Mouse (Mus musculus): ENCODE measurements around the gene Tomm5. TPM values are rescaled to one million over a fixed set of nuclear protein-coding genes. Genes with fewer than 3 reads are reported as not detected.

Tomm5 gene
- polyA plus RNA-seq, 1 experiment, result 552 TPM

DNA sequence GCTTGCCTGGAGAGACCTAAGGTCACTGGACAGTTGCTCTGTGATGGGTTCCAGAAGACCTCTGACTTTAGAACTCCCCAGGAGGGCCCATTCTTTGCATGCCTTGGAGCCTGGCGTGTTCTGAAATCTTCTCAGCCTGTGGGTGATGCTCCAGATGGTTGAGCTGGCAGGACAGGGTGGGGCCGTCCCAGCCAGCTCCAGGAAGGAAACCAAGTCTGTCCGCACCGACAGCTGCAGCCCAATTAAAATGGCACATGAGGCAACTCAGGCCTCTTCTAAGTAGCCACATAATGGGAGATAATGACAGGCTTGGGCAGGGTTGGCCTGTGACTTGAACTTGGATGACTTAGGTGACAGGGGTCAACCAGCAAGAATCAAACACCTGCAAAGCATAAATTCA, 29.7 kb upstream of the Tomm5 start:
- H3K27me3 ChIP-seq (ENCODE audit: control insufficient read depth, insufficient read depth, insufficient read length), result no peaks in the 10 kb centered on the region
- TF ChIP-seq CTCF (IDR thresholded peaks at IDR 0.05; ENCODE audit: control insufficient read depth, insufficient read depth, insufficient read length), result no peak
- no peak for TF ChIP-seq FOSL1 (IDR thresholded peaks at IDR 0.05; ENCODE audit: insufficient read depth, low read length, poor library complexity, severe bottlenecking)
- TF ChIP-seq USF1 (IDR thresholded peaks at IDR 0.05; ENCODE audit: low read depth), result no peak
- no peak for TF ChIP-seq MAX (IDR thresholded peaks at IDR 0.05)
- peak; percentile 68 for TF ChIP-seq CEBPB (IDR thresholded peaks at IDR 0.05; ENCODE audit: low read depth)
- TF ChIP-seq MYOD1 (IDR thresholded peaks at IDR 0.05; ENCODE audit: control insufficient read depth, insufficient read length, low read depth), result peak; percentile 99
- TF ChIP-seq MYOG (IDR thresholded peaks at IDR 0.05; ENCODE audit: control insufficient read depth, extremely low read depth, insufficient read length), result no peak

DNA sequence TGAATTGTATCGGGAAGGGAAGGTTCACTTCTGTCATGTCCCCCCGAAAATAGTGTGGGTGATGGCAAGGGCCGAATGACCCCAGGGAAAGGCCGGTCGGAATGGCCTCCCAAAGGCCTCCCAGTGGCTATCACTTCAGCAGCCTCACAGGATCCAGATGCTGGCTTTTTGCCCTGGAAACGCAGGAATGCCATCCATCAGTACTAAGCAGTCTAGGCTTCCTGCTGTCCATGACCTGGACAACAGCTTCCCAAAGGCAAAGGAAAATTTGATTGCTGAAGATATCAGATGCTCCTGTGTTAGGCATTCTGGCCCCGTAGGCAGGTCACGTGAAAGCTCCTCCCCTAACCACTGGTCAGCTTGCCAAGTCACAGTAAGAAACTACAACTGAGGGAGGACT, 26.6 kb upstream of the Tomm5 start:
- H3K79me2 ChIP-seq (ENCODE audit: control insufficient read depth, insufficient read depth), result no peaks in the 10 kb centered on the region
- TF ChIP-seq FOSL1 (IDR thresholded peaks at IDR 0.05; ENCODE audit: insufficient read depth, low read length, poor library complexity, severe bottlenecking) (no peak), CTCF (IDR thresholded peaks at IDR 0.05; ENCODE audit: control insufficient read depth, insufficient read depth, insufficient read length) (no peak), MYOG (IDR thresholded peaks at IDR 0.05; ENCODE audit: control insufficient read depth, extremely low read depth, insufficient read length) (no peak), USF1 (IDR thresholded peaks at IDR 0.05; ENCODE audit: low read depth) (no peak), MYOD1 (IDR thresholded peaks at IDR 0.05; ENCODE audit: control insufficient read depth, insufficient read length, low read depth) (no peak), MAX (IDR thresholded peaks at IDR 0.05) (no peak), CEBPB (IDR thresholded peaks at IDR 0.05; ENCODE audit: low read depth) (no peak)
- H3K27me3 ChIP-seq (ENCODE audit: control insufficient read depth, insufficient read depth, insufficient read length), result no peaks in the 10 kb centered on the region

More for the DNA sequence above, 29.7 kb upstream of the Tomm5 start:
- Histone ChIP-seq H3ac (ENCODE audit: control insufficient read depth, insufficient read length, low read depth) (no peak overlapping the region), H3K79me3 (ENCODE audit: low read depth) (no peaks in the 10 kb centered on the region), H3K79me2 (ENCODE audit: control insufficient read depth, insufficient read depth) (no peaks in the 10 kb centered on the region), H3K4me3 (ENCODE audit: insufficient read depth, poor library complexity, severe bottlenecking) (no peak overlapping the region), H3K36me3 (ENCODE audit: control insufficient read depth, insufficient read depth) (no peaks in the 10 kb centered on the region)

DNA sequence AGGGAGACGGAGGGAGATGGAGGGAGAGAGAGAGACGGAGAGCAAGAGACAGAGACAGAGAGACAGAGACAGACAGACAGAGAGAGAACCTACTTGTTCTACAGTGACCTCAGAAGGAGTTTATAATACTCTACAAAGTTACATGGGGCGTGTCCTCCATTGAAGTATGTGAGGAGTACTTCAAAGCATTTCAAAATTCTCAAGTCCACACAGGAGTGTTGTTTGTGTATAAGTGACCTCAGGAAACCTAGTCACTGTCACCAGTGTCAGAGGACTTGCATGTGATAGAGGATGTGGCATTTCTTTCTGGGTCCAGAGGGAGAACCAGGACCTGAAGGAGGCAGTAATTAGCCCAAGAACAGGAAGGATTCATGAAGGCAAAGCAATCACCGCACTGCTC, 23.1 kb upstream of the Tomm5 start:
- Histone ChIP-seq H3K79me2 (ENCODE audit: control insufficient read depth, insufficient read depth) (no peaks in the 10 kb centered on the region), H3K36me3 (ENCODE audit: control insufficient read depth, insufficient read depth) (no peaks in the 10 kb centered on the region), H3K79me3 (ENCODE audit: low read depth) (no peaks in the 10 kb centered on the region), H3K27me3 (ENCODE audit: control insufficient read depth, insufficient read depth, insufficient read length) (no peaks in the 10 kb centered on the region), H3K4me3 (ENCODE audit: insufficient read depth, poor library complexity, severe bottlenecking) (no peak overlapping the region), H3ac (ENCODE audit: control insufficient read depth, insufficient read length, low read depth) (no peak overlapping the region)
- no peak for TF ChIP-seq MAX (IDR thresholded peaks at IDR 0.05)
- no peak for TF ChIP-seq MYOD1 (IDR thresholded peaks at IDR 0.05; ENCODE audit: control insufficient read depth, insufficient read length, low read depth)
- TF ChIP-seq CEBPB (IDR thresholded peaks at IDR 0.05; ENCODE audit: low read depth), result no peak
- TF ChIP-seq USF1 (IDR thresholded peaks at IDR 0.05; ENCODE audit: low read depth), result no peak
- no peak for TF ChIP-seq FOSL1 (IDR thresholded peaks at IDR 0.05; ENCODE audit: insufficient read depth, low read length, poor library complexity, severe bottlenecking)
- no peak for TF ChIP-seq CTCF (IDR thresholded peaks at IDR 0.05; ENCODE audit: control insufficient read depth, insufficient read depth, insufficient read length)
- TF ChIP-seq MYOG (IDR thresholded peaks at IDR 0.05; ENCODE audit: control insufficient read depth, extremely low read depth, insufficient read length), result no peak

More for the DNA sequence above, 26.6 kb upstream of the Tomm5 start:
- Histone ChIP-seq H3K36me3 (ENCODE audit: control insufficient read depth, insufficient read depth) (no peaks in the 10 kb centered on the region), H3ac (ENCODE audit: control insufficient read depth, insufficient read length, low read depth) (no peak overlapping the region), H3K4me3 (ENCODE audit: insufficient read depth, poor library complexity, severe bottlenecking) (no peak overlapping the region), H3K79me3 (ENCODE audit: low read depth) (no peaks in the 10 kb centered on the region)

DNA sequence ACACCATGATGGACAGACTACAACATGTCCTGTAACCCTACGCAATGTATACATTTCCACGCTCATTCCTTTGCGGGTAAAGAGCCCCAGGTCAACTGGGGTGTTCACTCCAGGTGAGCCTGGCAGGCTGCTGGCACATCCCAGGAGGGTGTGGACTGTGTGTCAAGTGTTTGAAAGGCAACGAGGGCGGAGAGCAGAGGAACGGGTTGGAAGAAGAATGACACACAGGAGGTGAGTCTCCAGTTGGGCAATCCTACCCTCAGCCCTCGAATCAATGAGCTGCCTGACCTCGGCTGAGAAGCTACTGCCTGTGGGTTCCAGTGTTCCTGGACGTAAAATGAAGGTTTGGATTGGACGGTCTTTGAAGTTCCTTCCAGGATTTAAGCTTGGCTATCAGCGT, 13.4 kb upstream of the Tomm5 start:
- no peak overlapping the region for H3ac ChIP-seq (ENCODE audit: control insufficient read depth, insufficient read length, low read depth)
- H3K27me3 ChIP-seq (ENCODE audit: control insufficient read depth, insufficient read depth, insufficient read length), result no peaks in the 10 kb centered on the region
- no peaks in the 10 kb centered on the region for H3K36me3 ChIP-seq (ENCODE audit: control insufficient read depth, insufficient read depth)
- TF ChIP-seq USF1 (IDR thresholded peaks at IDR 0.05; ENCODE audit: low read depth) (no peak), CEBPB (IDR thresholded peaks at IDR 0.05; ENCODE audit: low read depth) (no peak)
- no peaks in the 10 kb centered on the region for H3K79me3 ChIP-seq (ENCODE audit: low read depth)
- no peaks in the 10 kb centered on the region for H3K79me2 ChIP-seq (ENCODE audit: control insufficient read depth, insufficient read depth)
- no peak overlapping the region for H3K4me3 ChIP-seq (ENCODE audit: insufficient read depth, poor library complexity, severe bottlenecking)

DNA sequence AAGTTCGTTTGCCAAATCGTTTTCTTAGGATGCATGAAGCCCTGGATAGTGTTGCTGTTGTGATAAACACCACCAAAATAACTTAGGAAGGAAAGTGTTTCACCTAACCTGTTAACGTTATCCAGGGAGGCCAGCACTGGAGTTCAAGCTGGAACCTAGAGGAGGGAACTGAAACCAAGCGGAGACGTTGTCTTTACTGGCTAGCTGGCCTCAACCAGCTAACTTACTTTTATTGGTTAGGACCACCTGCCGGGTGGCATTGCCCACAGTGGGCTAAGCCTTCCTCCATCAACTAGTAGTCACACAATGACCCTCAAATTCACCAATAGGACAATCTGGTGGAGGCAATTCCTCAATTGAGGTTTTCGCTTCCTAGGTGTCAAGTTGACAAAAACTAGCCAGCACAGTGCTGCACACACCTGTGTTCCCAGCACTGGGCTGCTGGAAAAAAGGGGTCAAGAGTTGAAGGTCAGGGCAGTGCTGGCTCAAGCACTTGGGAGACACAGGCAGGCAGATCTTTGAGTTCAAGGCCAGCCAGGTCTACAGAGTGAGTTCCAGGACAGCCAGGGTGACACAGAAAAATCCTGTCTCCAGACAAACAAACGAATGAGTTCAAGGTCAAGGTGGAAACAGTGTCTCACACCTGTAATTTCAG, 669 bp upstream of the Tomm5 start:
- TF ChIP-seq USF1 (IDR thresholded peaks at IDR 0.05; ENCODE audit: low read depth) (no peak), MYOG (IDR thresholded peaks at IDR 0.05; ENCODE audit: control insufficient read depth, extremely low read depth, insufficient read length) (no peak), FOSL1 (IDR thresholded peaks at IDR 0.05; ENCODE audit: insufficient read depth, low read length, poor library complexity, severe bottlenecking) (no peak), CEBPB (IDR thresholded peaks at IDR 0.05; ENCODE audit: low read depth) (no peak), MAX (IDR thresholded peaks at IDR 0.05) (no peak), MYOD1 (IDR thresholded peaks at IDR 0.05; ENCODE audit: control insufficient read depth, insufficient read length, low read depth) (no peak), CTCF (IDR thresholded peaks at IDR 0.05; ENCODE audit: control insufficient read depth, insufficient read depth, insufficient read length) (no peak)
- Histone ChIP-seq H3K4me3 (ENCODE audit: insufficient read depth, poor library complexity, severe bottlenecking) (no peak overlapping the region), H3ac (ENCODE audit: control insufficient read depth, insufficient read length, low read depth) (no peak overlapping the region)

DNA sequence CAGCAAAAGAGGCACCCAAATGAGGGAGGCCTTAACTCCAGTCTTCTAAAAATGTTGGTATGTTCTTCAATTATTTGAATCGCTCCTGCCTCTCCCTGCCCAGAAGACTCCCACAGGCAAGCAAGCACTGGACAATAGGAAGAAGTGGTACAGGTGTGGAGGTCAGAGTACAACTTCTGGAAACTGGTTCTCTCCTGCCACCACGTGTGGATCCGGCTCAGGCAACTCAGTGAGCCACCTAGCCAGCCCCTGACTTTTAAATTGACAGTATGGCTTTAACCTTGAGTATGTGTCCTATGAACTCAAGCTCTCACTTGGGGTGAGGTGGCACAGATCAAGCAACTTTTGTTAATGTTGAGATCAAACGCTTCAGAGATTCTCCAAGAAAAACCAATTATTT, 848 bp downstream of the Tomm5 start:
- TF ChIP-seq MYOD1 (IDR thresholded peaks at IDR 0.05; ENCODE audit: control insufficient read depth, insufficient read length, low read depth) (no peak), CEBPB (IDR thresholded peaks at IDR 0.05; ENCODE audit: low read depth) (no peak), MYOG (IDR thresholded peaks at IDR 0.05; ENCODE audit: control insufficient read depth, extremely low read depth, insufficient read length) (no peak), FOSL1 (IDR thresholded peaks at IDR 0.05; ENCODE audit: insufficient read depth, low read length, poor library complexity, severe bottlenecking) (no peak), MAX (IDR thresholded peaks at IDR 0.05) (no peak), USF1 (IDR thresholded peaks at IDR 0.05; ENCODE audit: low read depth) (no peak), CTCF (IDR thresholded peaks at IDR 0.05; ENCODE audit: control insufficient read depth, insufficient read depth, insufficient read length) (no peak)
- Histone ChIP-seq H3ac (ENCODE audit: control insufficient read depth, insufficient read length, low read depth) (peak overlapping the region; percentile 100), H3K4me3 (ENCODE audit: insufficient read depth, poor library complexity, severe bottlenecking) (peak overlapping the region; percentile 95), H3K36me3 (ENCODE audit: control insufficient read depth, insufficient read depth) (peaks cover 47% of the 10 kb centered on the region), H3K79me3 (ENCODE audit: low read depth) (peaks cover 36% of the 10 kb centered on the region), H3K27me3 (ENCODE audit: control insufficient read depth, insufficient read depth, insufficient read length) (no peaks in the 10 kb centered on the region), H3K79me2 (ENCODE audit: control insufficient read depth, insufficient read depth) (peaks cover 48% of the 10 kb centered on the region)

More for the DNA sequence above, 669 bp upstream of the Tomm5 start:
- H3K27me3 ChIP-seq (ENCODE audit: control insufficient read depth, insufficient read depth, insufficient read length), result no peaks in the 10 kb centered on the region
- peaks cover 44% of the 10 kb centered on the region for H3K79me2 ChIP-seq (ENCODE audit: control insufficient read depth, insufficient read depth)
- peaks cover 36% of the 10 kb centered on the region for H3K79me3 ChIP-seq (ENCODE audit: low read depth)
- H3K36me3 ChIP-seq (ENCODE audit: control insufficient read depth, insufficient read depth), result peaks cover 32% of the 10 kb centered on the region

All from C2C12 (cell line).